Mouse (Mus musculus) cerebellum, adult 18-20 months (tissue): ENCODE measurements around the gene Elof1.
"Not testable (repeated sequence)": the region's sequence is repeated elsewhere in the genome, so short reads cannot be mapped to it uniquely, and the experiment has no call there.

ENCODE experiments used
- DNase-seq, 2 experiments: peaks; one replicate each; pipeline ENCODE4 v3.0.0; 2021

Gene Elof1

GRCm38 (mm10) chr9:22116740-22117426 is at the start of gene Elof1:
TSS of gene Elof1 (minus strand) at chr9:22117172.
- peak; percentile 95 to 97 for DNase-seq

DNA sequence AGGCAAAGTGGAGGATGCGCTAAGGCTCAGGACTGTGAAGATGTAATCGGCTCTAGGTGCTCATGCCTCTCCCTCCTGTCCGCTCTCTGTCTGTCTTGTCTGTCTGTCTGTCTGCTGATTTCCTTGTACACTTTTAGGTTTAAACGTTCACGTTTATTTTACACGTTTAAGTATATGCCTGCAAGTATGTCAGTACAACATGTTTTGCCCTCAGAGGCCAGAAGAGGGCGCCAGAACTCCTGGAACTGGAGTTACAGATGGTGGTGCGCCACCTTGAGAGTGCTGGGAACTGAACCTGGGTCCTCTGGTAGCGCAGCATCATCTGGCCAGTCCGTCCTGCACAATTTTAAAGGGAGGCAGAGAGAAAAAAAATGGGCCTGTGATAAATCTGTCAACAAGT is 49.7 kb upstream of the Elof1 start:
- DNase-seq = no peak

DNA sequence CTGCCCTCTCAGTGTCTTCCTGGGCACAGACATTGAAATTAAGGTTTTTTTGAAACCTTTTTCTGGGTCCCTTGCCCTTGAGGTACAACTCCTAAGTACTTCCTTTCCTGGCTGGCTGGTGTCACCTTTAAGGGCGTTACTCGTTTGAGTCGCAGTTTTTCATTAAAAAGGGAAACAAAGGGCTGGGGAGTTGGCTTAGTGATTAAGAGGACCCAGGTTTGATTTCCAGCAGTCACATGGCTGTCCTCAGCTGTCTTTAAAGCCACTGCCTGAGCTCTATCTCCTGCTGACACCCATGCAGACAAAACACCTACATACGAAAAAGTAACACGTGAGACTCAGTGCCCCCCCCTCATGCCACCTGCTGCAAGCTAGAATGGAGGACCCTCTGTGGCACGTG is 49.0 kb upstream of the Elof1 start:
- DNase-seq = no peak

DNA sequence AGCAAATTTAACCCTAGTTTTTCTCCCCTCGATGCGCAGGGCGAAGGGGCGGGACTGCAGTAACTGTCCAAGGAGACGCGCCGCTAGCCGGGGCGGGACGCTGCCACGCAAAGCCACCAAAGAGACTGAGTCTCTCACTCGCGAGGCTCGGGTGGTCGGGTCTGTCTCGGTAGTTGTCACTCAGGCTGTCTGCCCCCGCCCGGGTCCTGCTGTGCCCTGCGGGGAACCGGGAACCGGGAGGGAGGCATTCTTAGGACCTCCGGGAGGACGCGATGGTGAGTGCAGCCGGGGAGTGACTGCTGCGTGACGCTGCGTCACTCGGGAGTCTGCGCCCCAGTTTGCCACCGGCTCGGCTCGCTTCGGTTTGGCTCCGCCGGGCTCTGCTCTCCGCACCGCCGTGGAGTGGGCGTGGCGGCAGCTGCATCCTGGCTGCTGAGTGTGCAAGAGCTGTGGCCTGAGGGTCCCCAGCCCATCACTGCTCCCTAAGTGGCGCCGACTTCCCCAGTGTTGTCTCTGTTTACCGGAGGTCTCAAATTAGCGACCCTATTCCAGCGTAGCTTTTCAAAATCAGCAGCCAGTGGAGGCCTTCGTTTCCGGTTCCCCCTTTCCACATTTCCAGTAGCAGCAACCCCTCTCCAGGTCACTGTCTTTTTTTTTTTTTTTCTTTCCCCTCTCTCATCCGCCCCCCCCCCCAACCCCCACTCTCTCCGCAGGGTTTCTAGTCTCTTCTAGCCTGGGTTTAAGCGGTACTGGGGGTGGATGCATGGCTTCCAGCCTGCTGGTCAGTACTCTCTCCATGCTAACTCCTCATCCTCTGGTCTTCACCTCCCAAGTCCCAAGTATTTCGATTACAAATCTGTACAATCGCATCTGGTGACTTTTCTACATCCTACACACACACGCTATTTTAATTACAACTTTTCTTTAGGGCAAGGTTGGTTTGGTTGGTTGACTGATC is 48.0 kb upstream of the Elof1 start:
- peak; percentile 60 to 64 for DNase-seq

DNA sequence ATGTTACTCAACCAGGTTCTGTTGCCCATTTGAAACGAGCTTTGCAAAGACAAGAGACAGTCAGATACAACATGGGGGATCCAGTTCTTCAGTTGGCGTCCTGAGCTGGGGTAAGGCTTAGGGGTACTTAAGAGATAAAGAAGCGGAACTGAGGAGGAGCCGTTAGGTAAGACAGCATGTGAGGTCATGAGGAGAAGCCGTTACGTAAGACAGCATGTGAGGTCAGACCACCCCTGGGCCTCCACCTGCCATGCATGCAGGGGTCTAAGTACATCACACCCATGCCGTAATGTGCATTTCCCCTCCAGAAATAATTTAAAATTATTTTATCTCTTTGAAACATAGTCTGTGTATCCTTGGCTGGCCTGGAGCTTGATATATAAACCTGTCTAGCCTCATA is 45.9 kb upstream of the Elof1 start:
- no peak for DNase-seq

DNA sequence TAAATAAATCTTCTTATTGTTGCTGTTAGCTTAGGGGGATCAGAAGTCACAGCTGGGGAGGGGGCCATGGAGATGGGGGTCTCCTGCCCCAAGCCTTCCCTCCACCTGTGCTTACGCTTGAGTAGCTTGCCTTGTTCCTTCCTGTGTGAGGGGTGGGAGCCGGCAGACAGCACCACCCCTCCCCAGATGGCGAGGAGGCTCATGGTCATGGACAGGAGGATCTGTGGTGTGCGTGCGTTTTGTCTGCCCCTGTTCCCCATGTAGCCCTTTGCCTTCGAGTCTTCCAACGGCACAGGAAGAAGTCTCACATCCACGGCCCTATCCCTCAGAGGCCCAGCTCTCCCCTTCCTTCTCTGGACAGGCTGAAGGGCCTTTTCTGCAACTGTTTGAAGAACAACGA is 45.3 kb upstream of the Elof1 start:
- no peak for DNase-seq

GRCm38 (mm10) chr9:22161299-22161698 is 44.3 kb upstream of the Elof1 start:
- no peak for DNase-seq

DNA sequence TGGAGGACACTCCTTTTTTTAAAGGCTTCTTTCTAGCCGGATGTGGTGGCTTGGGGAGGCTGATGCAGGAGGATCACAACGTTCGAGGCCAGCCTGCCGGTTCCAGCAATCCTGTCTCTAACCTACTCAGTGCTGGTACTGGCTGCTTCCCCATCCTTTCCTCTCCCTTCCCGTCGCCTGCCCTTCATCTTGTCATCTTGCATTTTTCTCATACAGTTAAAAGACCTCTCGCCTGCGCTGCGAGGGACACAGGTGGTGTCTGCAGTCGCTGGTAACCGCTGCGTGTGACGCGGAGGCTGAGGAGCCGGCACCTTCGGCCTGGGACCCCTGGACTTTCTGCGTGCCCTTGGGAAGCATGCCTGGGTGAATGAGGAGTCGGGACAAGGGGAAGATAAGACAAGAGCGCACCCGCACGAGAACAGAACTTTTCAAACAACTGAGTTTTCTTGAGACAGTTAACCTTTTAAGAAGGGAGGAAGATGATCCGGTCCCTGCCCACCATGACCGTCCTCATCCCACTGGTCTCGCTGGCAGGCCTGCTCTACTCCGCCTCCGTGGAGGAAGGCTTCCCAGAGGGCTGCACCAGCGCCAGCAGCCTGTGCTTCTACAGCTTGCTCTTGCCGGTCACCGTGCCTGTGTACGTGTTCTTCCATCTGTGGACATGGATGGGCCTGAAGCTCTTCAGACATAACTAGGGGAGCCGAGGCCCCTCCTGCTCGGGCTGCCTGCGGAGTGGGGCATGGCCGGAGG is 40.7 kb upstream of the Elof1 start:
- DNase-seq = peak; percentile 44 to 55

DNA sequence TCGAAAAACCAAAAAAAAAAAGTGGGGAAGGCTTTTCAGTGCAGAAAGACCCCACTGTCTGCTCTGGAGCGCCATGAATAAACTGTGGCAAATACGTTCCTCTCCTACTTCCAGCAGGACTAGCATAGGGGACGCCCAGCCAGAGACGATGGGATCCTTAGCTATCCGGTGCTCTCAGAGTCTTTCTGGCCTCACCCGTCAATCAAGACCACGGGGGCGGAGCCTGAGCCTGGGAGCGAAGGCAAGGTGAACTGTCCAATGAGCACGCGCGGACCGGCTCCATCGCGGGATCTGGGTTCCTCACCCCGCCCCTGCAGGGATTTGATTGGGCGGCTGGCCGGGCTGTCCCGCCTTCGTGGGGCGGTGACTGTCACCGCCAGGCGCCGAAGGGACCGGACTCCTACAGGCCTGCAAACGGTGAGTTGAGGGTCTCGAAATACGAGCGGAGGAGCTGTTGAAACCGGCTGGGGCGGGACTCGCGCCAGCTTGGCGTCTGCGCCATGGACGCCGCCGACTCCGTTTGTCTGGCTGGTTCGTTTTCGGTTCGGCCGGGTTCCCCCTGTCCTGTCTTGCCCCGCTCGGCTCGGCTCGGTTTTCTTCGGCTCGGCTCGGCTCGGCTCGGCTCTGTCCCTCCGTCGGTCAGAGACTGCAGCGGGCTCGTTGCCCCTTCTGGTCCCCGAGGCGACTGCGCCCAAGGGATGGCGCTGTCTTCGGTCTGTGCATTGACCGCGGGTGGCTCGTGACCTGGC is 39.7 kb upstream of the Elof1 start, which contains the start of gene Pigyl:
TSS of gene Pigyl (plus strand) at position 350 of the 749 bp plus-strand sequence.
- peak; percentile 99 to 100 for DNase-seq

GRCm38 (mm10) chr9:22155614-22156013 is 38.6 kb upstream of the Elof1 start:
- peak; percentile 76 to 81 for DNase-seq

DNA sequence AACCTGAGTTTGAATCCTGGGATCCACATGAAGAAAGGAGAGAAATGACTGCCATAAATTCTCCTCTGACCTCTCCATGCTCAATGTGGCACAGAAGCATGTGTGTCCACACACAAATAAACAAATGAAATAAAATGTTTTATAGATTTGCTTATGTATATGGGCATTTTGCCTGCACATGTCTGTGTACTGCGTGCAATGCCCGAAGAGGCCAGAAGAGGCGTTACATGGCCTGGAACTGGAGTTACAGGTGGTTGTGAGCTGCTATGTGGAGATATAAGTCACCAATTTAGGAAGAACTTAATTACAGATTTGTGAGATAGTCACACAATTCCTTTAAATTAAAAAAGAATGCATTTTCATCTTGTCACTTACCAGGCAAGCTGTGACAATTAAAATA is 36.8 kb upstream of the Elof1 start:
- no peak for DNase-seq

DNA sequence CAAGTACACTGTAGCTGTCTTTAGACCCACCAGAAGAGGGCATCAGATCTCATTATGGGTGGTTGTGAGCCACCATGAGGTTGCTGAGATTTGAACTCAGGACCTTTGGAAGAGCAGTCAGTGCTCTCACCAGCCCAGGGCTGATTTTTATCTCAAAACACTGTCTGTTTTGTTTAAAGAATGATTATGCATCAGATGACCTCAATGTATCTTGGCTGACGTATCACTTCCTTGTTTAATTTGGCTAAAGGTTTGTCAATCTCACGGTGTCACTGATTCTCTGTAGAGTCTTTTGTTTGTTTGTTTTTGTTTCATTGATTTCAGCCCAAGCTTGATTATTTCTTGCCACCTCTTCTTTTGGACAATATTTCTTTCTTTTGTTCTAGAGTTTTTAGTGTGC is 34.0 kb upstream of the Elof1 start:
- no peak for DNase-seq

DNA sequence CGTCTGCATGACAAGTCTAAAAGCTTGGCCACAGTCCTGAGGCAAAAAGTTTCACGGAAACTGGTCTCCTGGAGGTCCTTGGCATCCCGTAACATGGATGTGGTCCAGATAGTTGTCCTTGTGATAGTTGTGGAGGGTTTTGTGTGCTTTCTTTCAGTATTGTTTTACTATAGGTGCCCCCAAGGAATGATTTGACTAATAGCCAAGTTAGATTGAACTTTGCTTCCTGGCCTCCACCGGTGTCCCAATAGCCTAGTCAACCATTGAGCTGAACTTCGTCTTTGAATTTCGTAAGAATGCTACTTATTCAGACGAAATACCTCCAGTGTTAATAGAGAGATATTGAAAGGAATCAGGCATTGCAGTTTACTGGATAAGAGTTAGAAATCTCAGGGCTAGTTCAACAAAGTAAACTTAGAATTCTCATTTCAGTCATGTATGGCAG is 33.3 kb upstream of the Elof1 start:
- not testable (repeated sequence) for DNase-seq

DNA sequence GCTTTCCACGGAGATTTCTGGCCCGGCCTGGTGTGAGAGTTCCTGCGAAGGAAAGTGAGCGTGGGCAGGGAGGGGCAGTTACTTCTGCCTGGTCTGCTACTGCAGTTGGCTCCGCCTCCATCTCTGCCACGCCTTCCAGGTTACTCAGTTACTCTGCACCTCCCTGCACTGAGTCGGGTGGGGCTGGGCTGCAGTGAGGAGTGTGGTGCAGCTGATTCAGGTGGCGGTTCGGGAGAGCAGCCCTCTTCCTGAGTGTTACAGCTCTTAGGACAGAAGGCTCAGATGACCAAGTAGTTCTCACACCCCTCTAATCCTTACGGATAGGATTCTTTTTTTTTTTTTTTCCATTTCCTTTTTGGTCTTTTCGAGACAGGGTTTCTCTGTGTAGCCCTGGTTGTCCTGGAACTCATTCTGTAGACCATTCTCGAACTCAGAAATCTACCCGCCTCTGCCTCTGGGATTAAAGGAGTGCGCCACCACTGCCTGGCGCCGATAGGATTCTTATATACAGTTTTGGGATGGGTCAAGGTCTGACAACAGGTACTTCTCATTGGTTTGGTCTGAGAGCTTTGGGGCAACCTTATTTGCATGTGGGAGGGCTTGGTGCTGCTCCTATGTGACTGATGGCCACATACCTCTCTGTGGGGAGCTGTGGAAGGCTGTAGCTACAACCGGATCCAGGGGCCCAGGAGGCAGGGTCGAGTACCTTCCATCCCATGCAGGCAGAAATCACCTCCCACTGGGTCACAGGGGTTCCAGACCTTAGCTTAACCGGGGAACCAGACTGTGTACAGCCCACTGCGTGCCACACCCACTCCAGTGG is 32.7 kb upstream of the Elof1 start:
- no peak for DNase-seq

- DNase-seq = no peak
Measured at GRCm38 (mm10) chr9:22144304-22144965, 27.5 kb upstream of the Elof1 start.

DNA sequence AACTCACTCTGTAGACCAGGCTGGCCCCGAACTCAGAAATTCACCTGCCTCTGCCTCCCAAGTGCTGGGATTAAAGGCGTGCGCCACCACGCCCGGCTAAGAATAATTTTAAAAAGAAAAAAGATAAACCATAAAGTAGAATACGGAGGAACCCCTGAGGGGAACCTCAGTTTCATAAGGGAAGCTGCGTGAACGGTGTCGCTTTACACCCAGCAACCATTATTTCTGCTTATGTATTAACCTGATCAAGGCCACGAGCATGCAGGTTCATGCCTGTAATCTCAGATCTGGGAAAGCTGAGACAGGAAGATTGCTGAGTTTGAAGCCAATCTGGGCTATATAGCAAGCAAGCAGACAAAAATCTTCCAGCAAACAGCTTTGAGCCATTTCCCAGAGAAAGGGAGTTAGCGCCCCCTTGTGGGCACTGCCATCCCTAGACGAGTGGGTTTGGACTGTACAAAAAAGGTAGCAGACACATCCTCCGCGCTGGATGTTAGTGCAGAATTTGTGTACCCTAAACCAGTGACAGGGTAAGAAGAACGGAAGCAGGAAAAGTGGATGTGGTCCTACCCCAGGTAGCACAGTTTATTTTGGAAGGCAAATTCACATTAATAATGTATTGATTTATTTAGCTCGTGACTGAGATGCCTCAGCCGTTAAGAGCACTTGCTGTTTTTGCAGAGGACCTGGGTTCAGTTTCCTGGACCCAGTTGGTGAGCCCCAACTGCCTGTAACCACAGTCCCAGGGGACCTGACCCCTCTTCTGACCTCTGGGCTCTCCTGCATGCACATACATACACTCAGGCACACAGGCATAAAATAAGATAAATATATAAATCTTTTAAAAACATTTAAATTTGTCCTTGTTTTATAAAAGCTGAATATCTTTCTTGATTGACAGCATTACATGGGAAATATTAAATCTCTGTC is 26.4 kb upstream of the Elof1 start:
- peak; percentile 89 to 94 for DNase-seq

DNA sequence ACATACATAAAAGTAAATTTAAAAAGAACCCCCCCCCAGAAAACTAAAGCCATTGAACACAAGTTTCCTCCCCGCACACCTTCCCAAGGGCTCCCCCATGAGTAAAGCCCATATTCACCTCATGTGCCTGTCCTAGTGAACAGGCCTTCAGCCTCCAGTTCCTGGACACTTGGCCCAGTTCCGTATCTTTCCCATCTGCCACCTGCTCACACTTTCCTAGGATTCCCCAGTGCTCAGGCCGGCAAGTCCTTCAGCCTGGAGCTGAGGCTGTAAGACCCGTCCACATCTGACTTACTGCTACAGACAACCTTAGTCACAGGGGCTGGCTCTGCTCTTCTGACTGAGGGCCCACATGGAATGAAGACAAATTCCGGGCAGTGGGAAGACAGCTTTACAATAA is 22.8 kb upstream of the Elof1 start:
- DNase-seq = peak; percentile 74 to 84

DNA sequence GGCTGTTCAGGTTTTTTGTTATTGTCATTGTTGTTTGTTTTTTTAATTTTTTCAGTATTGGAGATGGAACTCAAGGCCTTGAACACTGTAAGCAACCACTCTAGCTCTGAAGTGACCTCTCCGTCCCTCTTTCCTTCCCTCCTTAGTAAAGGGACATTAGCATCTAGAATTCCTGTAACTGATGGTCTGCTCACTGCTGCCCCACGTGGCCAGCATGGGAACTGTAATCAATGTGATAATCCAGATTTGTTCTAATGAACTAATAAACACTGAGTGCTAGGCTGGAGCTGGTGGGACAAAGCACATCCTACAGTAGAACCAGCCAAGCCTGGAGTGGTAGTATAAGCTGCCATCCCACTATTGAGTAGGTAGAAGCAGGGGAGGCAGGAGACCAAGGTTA is 21.5 kb upstream of the Elof1 start:
- peak; percentile 49 to 69 for DNase-seq

- DNase-seq = no peak
Measured at GRCm38 (mm10) chr9:22136765-22137547, 20.0 kb upstream of the Elof1 start.
